Mouse (Mus musculus): Measurements from ENCODE around the gene Zfp746. TPM values are rescaled to one million over a fixed set of nuclear protein-coding genes. Genes with fewer than 3 reads are reported as not detected.

The Zfp746 gene
- polyA plus RNA-seq, 1 experiment from 2014 or later = 6.8 TPM

DNA sequence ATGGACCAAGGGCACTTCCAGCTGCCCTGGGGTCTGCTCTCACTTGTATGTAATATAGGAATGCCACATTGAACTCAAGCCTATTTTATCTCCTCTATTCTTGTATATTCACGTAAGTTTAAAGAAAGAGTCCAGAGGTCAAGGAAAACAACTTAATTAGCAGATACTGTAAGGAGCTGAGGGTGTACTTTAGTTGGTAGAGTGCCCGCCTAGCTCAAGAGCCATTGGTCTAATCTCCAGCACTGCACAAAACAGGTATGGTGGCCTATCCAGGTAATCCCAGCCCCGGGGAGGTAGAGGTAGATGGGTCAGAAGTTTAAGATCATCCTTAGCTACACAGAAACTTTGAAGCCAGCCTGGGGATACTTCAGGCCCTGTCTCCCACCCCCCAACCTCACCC, 18.9 kb downstream of the Zfp746 start:
- H3K27ac ChIP-seq (ENCODE audit: low read depth, low read length) = no peak overlapping the region
- no peaks in the 10 kb centered on the region for H3K4me1 ChIP-seq (ENCODE audit: control insufficient read depth, insufficient read depth, low read depth, low read length)
- no peaks in the 10 kb centered on the region for H3K9me3 ChIP-seq (ENCODE audit: control insufficient read depth, low read length)
- H3K4me2 ChIP-seq (ENCODE audit: low read length) = no peak overlapping the region
- no peak for ATAC-seq
- 98% methylated on average over 3 of the region's 3 CpGs for WGBS
- H3K36me3 ChIP-seq (ENCODE audit: control insufficient read depth, insufficient read depth, low read length) = peaks cover 21% of the 10 kb centered on the region
- H3K4me3 ChIP-seq (ENCODE audit: low read length) = no peak overlapping the region
- no peak overlapping the region for H3K9ac ChIP-seq (ENCODE audit: low read depth, low read length)
- H3K27me3 ChIP-seq (replicated peaks; ENCODE audit: control insufficient read depth, insufficient read depth, low read length) = no peaks in the 10 kb centered on the region

DNA sequence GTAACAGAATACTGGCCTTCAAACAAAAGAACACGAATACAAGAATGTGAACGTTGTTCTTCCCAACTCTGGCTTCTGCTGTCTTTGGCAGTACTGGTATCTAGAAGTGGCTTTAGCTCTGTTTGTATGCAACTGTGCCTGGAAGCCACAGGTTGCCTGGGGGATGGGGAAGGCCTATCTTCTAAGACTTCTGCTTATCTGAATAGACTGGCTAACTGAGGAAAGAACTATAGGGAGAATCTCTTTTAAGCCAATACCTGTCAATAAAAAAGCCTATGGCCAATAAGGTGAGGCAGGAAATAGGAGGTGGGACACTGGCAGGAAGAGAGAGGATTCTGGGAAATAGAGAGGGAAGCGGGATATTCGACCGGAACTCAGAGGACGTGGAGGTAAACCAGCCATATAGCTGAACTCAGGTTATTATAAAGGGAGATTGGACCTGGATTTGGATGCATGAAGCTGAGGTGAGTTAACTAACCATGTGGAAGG, 20.8 kb downstream of the Zfp746 start:
- ATAC-seq = no peak
- H3K9me3 ChIP-seq (ENCODE audit: control insufficient read depth, low read length) = no peaks in the 10 kb centered on the region
- H3K27ac ChIP-seq (ENCODE audit: low read depth, low read length) = no peak overlapping the region
- H3K4me1 ChIP-seq (ENCODE audit: control insufficient read depth, insufficient read depth, low read depth, low read length) = no peaks in the 10 kb centered on the region
- no peak overlapping the region for H3K4me3 ChIP-seq (ENCODE audit: low read length)
- no peak overlapping the region for H3K9ac ChIP-seq (ENCODE audit: low read depth, low read length)
- H3K27me3 ChIP-seq (replicated peaks; ENCODE audit: control insufficient read depth, insufficient read depth, low read length) = no peaks in the 10 kb centered on the region
- H3K36me3 ChIP-seq (ENCODE audit: control insufficient read depth, insufficient read depth, low read length) = peaks cover 21% of the 10 kb centered on the region
- 92% methylated on average over 6 of the region's 6 CpGs for WGBS
- no peak overlapping the region for H3K4me2 ChIP-seq (ENCODE audit: low read length)

DNA sequence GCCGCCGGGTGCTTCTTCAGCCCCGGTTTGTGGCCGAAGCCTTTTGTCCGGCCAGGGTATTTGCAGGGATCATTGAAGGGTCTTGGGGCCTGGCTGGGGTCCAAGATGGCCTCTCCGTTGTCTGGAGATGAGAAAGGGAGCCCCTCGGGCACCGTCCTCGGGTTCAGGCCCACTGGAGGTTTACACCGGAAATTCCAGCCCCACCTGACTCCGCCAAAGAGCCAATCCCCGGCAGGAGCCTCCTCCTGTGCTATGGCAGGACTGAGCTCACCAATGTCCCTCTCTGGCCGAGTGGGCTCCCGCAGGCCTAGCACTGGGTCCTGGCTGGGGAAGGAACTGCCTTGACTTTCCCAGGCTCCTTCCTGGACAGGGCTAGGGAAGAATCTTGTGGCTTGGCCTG, 21.9 kb downstream of the Zfp746 start:
- H3K27me3 ChIP-seq (replicated peaks; ENCODE audit: control insufficient read depth, insufficient read depth, low read length) = no peaks in the 10 kb centered on the region
- no peak overlapping the region for H3K9ac ChIP-seq (ENCODE audit: low read depth, low read length)
- no peaks in the 10 kb centered on the region for H3K9me3 ChIP-seq (ENCODE audit: control insufficient read depth, low read length)
- H3K4me3 ChIP-seq (ENCODE audit: low read length) = no peak overlapping the region
- H3K27ac ChIP-seq (ENCODE audit: low read depth, low read length) = no peak overlapping the region
- no peak for ATAC-seq
- 95% methylated on average over 13 of the region's 14 CpGs for WGBS
- peaks cover 21% of the 10 kb centered on the region for H3K36me3 ChIP-seq (ENCODE audit: control insufficient read depth, insufficient read depth, low read length)
- no peak overlapping the region for H3K4me2 ChIP-seq (ENCODE audit: low read length)
- no peaks in the 10 kb centered on the region for H3K4me1 ChIP-seq (ENCODE audit: control insufficient read depth, insufficient read depth, low read depth, low read length)

DNA sequence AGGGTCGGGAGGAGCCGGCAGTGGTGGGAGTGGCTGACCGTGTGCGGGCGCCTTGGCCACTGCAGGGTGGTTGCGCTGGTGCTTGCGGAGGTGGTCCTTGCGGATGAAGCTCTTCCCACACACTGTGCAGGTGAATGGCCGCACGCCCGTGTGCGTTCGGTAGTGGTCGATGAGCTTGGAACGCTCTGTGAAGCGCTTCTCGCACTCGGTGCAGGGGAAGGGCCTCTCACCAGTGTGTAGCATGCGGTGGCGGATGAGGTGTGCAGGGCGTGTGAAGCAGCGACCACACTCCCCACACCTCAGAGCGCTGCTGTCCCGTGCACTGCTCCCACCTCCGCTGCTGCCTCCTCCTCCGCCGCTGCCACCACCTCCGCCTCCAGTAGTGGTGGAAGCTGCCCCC, 22.5 kb downstream of the Zfp746 start:
- H3K27ac ChIP-seq (ENCODE audit: low read depth, low read length) = no peak overlapping the region
- H3K4me2 ChIP-seq (ENCODE audit: low read length) = no peak overlapping the region
- no peak overlapping the region for H3K9ac ChIP-seq (ENCODE audit: low read depth, low read length)
- H3K4me3 ChIP-seq (ENCODE audit: low read length) = no peak overlapping the region
- H3K27me3 ChIP-seq (replicated peaks; ENCODE audit: control insufficient read depth, insufficient read depth, low read length) = no peaks in the 10 kb centered on the region
- 91% methylated on average over 28 of the region's 28 CpGs for WGBS
- ATAC-seq = peak; percentile 10; the same call in 1 of the 2 replicates
- H3K9me3 ChIP-seq (ENCODE audit: control insufficient read depth, low read length) = no peaks in the 10 kb centered on the region
- no peaks in the 10 kb centered on the region for H3K4me1 ChIP-seq (ENCODE audit: control insufficient read depth, insufficient read depth, low read depth, low read length)
- peaks cover 21% of the 10 kb centered on the region for H3K36me3 ChIP-seq (ENCODE audit: control insufficient read depth, insufficient read depth, low read length)

DNA sequence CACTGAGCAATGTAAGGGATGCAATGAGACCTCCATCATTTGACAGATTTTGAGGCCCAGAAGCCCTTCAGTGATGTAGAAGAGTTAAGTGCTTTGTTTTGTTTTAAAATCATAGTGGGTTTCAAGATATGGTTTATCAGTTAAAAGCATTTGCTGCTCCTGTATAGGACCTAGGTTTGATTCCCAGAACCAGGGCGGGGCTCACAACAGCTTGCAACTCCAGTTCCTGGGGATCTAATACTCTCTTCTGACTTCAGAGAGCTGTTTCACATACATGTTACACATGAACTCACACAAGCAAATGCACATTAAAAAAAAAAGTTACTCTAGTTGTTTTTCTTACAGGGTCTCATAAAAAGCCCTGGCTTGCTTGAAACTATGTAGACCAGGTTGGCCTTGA, 25.5 kb downstream of the Zfp746 start:
- WGBS = 94% methylated on average over 1 of the region's 1 CpGs
- H3K27ac ChIP-seq (ENCODE audit: low read depth, low read length) = no peak overlapping the region

DNA sequence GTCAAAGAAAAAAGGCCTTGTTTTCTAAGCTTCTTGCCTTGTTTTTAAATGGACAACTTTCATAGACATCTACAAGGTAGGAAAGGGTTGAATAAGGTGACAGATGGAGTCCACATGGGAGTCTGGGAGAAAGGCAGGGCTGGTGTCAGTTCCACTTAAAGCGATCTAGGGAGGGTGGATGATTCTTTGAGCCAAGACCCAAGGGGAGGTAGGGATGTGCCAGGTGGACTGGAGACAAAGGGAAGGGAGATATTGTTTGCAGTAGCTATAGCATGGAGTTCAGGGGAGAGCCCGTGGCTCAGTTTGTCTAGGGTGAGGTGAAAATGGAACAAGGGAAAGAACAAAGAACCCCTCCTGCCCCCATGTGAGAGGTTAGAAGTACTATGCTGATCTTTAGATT, 26.0 kb downstream of the Zfp746 start:
- Histone ChIP-seq H3K4me2 (ENCODE audit: low read length) (no peak overlapping the region), H3K9me3 (ENCODE audit: control insufficient read depth, low read length) (no peaks in the 10 kb centered on the region), H3K27me3 (replicated peaks; ENCODE audit: control insufficient read depth, insufficient read depth, low read length) (no peaks in the 10 kb centered on the region), H3K9ac (ENCODE audit: low read depth, low read length) (no peak overlapping the region), H3K36me3 (ENCODE audit: control insufficient read depth, insufficient read depth, low read length) (peaks cover 15% of the 10 kb centered on the region), H3K27ac (ENCODE audit: low read depth, low read length) (no peak overlapping the region), H3K4me3 (ENCODE audit: low read length) (no peak overlapping the region), H3K4me1 (ENCODE audit: control insufficient read depth, insufficient read depth, low read depth, low read length) (no peaks in the 10 kb centered on the region)
- WGBS = 74% methylated on average over 2 of the region's 2 CpGs
- peak; percentile 35; the same call in 1 of the 2 replicates for ATAC-seq

More for the DNA sequence above, 25.5 kb downstream of the Zfp746 start:
- H3K36me3 ChIP-seq (ENCODE audit: control insufficient read depth, insufficient read depth, low read length) = peaks cover 15% of the 10 kb centered on the region
- H3K9me3 ChIP-seq (ENCODE audit: control insufficient read depth, low read length) = no peaks in the 10 kb centered on the region
- no peaks in the 10 kb centered on the region for H3K4me1 ChIP-seq (ENCODE audit: control insufficient read depth, insufficient read depth, low read depth, low read length)
- H3K9ac ChIP-seq (ENCODE audit: low read depth, low read length) = no peak overlapping the region
- no peaks in the 10 kb centered on the region for H3K27me3 ChIP-seq (replicated peaks; ENCODE audit: control insufficient read depth, insufficient read depth, low read length)
- ATAC-seq = no peak
- H3K4me2 ChIP-seq (ENCODE audit: low read length) = no peak overlapping the region
- no peak overlapping the region for H3K4me3 ChIP-seq (ENCODE audit: low read length)

DNA sequence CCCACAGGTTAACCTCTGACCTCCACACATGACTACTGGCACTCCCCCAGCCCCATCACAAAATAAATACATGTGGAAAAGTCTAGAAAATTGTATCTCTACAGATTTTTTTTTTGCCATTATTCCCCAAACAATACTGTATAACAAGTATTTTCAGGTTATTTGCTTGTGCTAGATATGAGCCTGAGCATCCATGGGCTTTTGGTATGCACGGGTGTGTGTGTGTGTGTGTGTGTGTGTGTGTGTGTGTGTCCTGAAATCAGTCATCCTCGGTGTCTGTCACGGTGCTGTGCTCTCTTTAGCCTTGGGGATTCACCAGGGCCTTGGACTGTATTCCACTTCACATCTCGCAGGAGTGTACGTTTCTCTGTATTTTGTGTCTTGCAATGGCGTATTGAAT, 34.3 kb downstream of the Zfp746 start:
- Histone ChIP-seq H3K4me3 (ENCODE audit: low read length) (no peak overlapping the region), H3K9ac (ENCODE audit: low read depth, low read length) (no peak overlapping the region), H3K4me2 (ENCODE audit: low read length) (no peak overlapping the region), H3K27me3 (replicated peaks; ENCODE audit: control insufficient read depth, insufficient read depth, low read length) (no peaks in the 10 kb centered on the region), H3K9me3 (ENCODE audit: control insufficient read depth, low read length) (no peaks in the 10 kb centered on the region), H3K36me3 (ENCODE audit: control insufficient read depth, insufficient read depth, low read length) (no peaks in the 10 kb centered on the region), H3K27ac (ENCODE audit: low read depth, low read length) (no peak overlapping the region), H3K4me1 (ENCODE audit: control insufficient read depth, insufficient read depth, low read depth, low read length) (peaks cover 12% of the 10 kb centered on the region)
- no peak for ATAC-seq
- 71% methylated on average over 6 of the region's 6 CpGs for WGBS

DNA sequence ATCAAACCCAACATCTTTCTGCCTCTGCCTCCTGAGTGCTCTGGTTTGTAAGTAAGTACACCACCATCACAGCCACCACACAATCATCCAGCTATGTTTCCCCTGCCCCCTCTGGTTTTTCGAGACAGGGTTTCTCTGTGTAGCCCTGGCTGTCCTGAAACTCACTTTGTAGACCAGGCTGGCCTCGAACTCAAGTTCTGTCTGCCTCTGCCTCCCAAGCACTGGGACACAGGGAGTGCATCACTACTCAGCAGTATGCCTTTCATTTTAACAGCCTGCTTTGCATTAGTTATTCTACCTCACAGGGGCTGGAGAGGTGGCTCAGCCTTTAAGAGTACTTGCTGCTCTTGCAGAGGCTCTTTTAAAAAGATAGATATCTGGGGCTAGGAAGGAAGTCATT, 34.7 kb downstream of the Zfp746 start:
- H3K27me3 ChIP-seq (replicated peaks; ENCODE audit: control insufficient read depth, insufficient read depth, low read length) = no peaks in the 10 kb centered on the region
- 83% methylated on average over 2 of the region's 2 CpGs for WGBS

DNA sequence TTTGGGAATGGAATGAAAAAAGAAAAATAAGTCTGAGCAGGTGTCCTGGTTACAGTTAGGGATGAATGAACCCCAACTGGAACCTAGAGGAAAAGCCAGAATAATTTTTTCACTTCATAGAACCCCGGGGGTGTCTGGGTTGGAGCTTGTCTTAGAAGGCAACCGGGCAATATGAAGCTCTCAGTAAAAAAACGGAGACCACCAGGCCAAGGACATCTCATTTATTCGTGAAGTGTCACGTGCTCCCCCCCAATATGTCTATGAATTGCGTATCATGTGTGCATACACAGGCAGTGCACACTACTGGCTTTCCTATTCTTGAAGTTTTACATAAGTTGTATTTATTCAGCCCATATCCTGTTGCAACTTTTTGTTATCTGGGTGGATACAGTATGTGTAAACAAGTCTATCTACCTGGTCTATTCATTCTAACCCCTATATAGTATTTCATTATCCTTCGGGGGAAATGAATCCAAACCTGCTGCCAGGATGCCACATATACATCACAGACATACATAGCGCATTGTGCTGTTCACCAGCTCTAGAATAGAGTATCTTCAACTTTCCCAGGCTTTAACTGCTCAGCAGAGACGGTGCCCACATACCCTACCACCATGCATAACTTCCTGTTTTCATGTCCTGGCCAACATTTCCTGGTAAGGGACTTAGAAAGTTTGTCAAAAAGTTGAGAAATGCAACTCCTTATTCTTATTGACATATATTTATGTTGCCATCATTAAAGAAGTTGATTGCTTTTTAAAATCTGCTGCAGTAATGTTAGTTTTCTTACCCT, 36.9 kb downstream of the Zfp746 start:
- peak overlapping the region; percentile 90 for H3K9ac ChIP-seq (ENCODE audit: low read depth, low read length)

More for the DNA sequence above, 34.7 kb downstream of the Zfp746 start:
- Histone ChIP-seq H3K4me2 (ENCODE audit: low read length) (no peak overlapping the region), H3K36me3 (ENCODE audit: control insufficient read depth, insufficient read depth, low read length) (no peaks in the 10 kb centered on the region), H3K27ac (ENCODE audit: low read depth, low read length) (no peak overlapping the region), H3K4me1 (ENCODE audit: control insufficient read depth, insufficient read depth, low read depth, low read length) (peaks cover 16% of the 10 kb centered on the region), H3K4me3 (ENCODE audit: low read length) (no peak overlapping the region), H3K9ac (ENCODE audit: low read depth, low read length) (no peak overlapping the region), H3K9me3 (ENCODE audit: control insufficient read depth, low read length) (no peaks in the 10 kb centered on the region)
- ATAC-seq = no peak

More for the DNA sequence above, 36.9 kb downstream of the Zfp746 start:
- Histone ChIP-seq H3K4me1 (ENCODE audit: control insufficient read depth, insufficient read depth, low read depth, low read length) (peaks cover 21% of the 10 kb centered on the region), H3K9me3 (ENCODE audit: control insufficient read depth, low read length) (no peaks in the 10 kb centered on the region), H3K27ac (ENCODE audit: low read depth, low read length) (peak overlapping the region; percentile 94), H3K36me3 (ENCODE audit: control insufficient read depth, insufficient read depth, low read length) (peaks cover under 1% of the 10 kb centered on the region; the same call in 1 of the 2 replicates), H3K4me3 (ENCODE audit: low read length) (peak overlapping the region; percentile 84), H3K4me2 (ENCODE audit: low read length) (peak overlapping the region; percentile 83), H3K27me3 (replicated peaks; ENCODE audit: control insufficient read depth, insufficient read depth, low read length) (no peaks in the 10 kb centered on the region)
- 50% methylated on average over 9 of the region's 9 CpGs for WGBS
- ATAC-seq = no peak

Measured in hindbrain, embryonic 16.5 days (tissue).